Mouse (Mus musculus) MEL (cell line): ENCODE measurements around the gene Senp3. TPM values are rescaled to one million over a fixed set of nuclear protein-coding genes. Genes with fewer than 3 reads are reported as not detected.
"Not testable (repeated sequence)": the region's sequence is repeated elsewhere in the genome, so short reads cannot be mapped to it uniquely, and the experiment has no call there.

ENCODE experiments used
- DNase-seq: peaks from one replicate; pipeline ENCODE4 v3.0.0; 2011; ENCODE audit warnings: low read depth, low spot score
- H3K27ac ChIP-seq: 2 replicates; pipeline ENCODE4 v1.5.1; 2012; ENCODE audit warnings: low read depth, mild to moderate bottlenecking, control low read depth, low read length, moderate library complexity; ENCODE audit not compliant: control insufficient read depth
- H3K27me3 ChIP-seq, 2 experiments: fragments of 150-350 bp in 1 of 2; sonication (generic) in 1 of 2; 2 replicates each; pipeline ENCODE4 v1.6.1; 2012; ENCODE audit warnings: low read length in 2 of 2, mild to moderate bottlenecking in 2 of 2, improper control_type of control experiment in 1 of 2, moderate library complexity in 1 of 2; ENCODE audit not compliant: insufficient read depth in 2 of 2, control insufficient read depth in 1 of 2
- H3K36me3 ChIP-seq, 2 experiments: 2 replicates each; pipeline ENCODE4 v1.6.1; 2012 to 2014; ENCODE audit warnings: low read length in 2 of 2, improper control_type of control experiment in 1 of 2, inconsistent platforms in 1 of 2, mild to moderate bottlenecking in 1 of 2; ENCODE audit not compliant: insufficient read depth in 2 of 2, control insufficient read depth in 1 of 2
- H3K4me1 ChIP-seq, 2 experiments: fragments of 150-350 bp in 1 of 2; sonication (generic) in 1 of 2; 2 replicates each; pipeline ENCODE4 v1.6.1; 2012; ENCODE audit warnings: low read length in 2 of 2, improper control_type of control experiment in 1 of 2, mild to moderate bottlenecking in 1 of 2; ENCODE audit not compliant: insufficient read depth in 2 of 2, control insufficient read depth in 1 of 2
- H3K4me3 ChIP-seq, 2 experiments: fragments of 150-350 bp in 1 of 2; sonication (generic) in 1 of 2; 2 replicates each; pipeline ENCODE4 v1.5.1; 2012; ENCODE audit warnings: low read depth in 2 of 2, low read length in 2 of 2, mild to moderate bottlenecking in 2 of 2, moderate library complexity in 2 of 2, control low read depth in 1 of 2, improper control_type of control experiment in 1 of 2; ENCODE audit not compliant: control insufficient read depth in 1 of 2, insufficient read depth in 1 of 2
- H3K79me2 ChIP-seq: 2 replicates; pipeline ENCODE4 v1.6.1; 2012; ENCODE audit warnings: mild to moderate bottlenecking, low read length, moderate library complexity; ENCODE audit not compliant: control insufficient read depth, poor library complexity, insufficient read depth
- H3K9ac ChIP-seq: 2 replicates; pipeline ENCODE4 v1.6.1; 2012; ENCODE audit warnings: low read depth, mild to moderate bottlenecking, control low read depth, low read length, moderate library complexity; ENCODE audit not compliant: control insufficient read depth, poor library complexity, severe bottlenecking
- H3K9me3 ChIP-seq: fragments of 150-350 bp; sonication (generic); replicated peaks from 2 replicates; pipeline ENCODE4 v1.6.1; 2012; ENCODE audit warnings: mild to moderate bottlenecking, low read length, improper control_type of control experiment, moderate library complexity; ENCODE audit not compliant: insufficient read depth
- BHLHE40 ChIP-seq: IDR thresholded peaks from 2 replicates; pipeline ENCODE4 v1.6.1; 2012; ENCODE audit warnings: low read depth, mild to moderate bottlenecking, inconsistent platforms, low read length, improper control_type of control experiment, borderline replicate concordance
- CTCF ChIP-seq, 3 experiments: IDR thresholded peaks in 2 of 3; conservative IDR thresholded peaks in 1 of 3; 2 replicates each; pipeline ENCODE4 v1.5.1; 2011 to 2012; ENCODE audit warnings: low read length in 3 of 3, low read depth in 2 of 3, mild to moderate bottlenecking in 2 of 3, improper control_type of control experiment in 1 of 3, inconsistent platforms in 1 of 3, mixed read lengths in 1 of 3, moderate library complexity in 1 of 3; ENCODE audit not compliant: control insufficient read depth in 1 of 3, insufficient read depth in 1 of 3, poor library complexity in 1 of 3, severe bottlenecking in 1 of 3
- EP300 ChIP-seq, 2 experiments: IDR thresholded peaks; 2 replicates each; pipeline ENCODE4 v1.6.1; 2011; ENCODE audit warnings: improper control_type of control experiment in 2 of 2, low read length in 2 of 2, low read depth in 1 of 2, mild to moderate bottlenecking in 1 of 2
- HCFC1 ChIP-seq: IDR thresholded peaks from 2 replicates; pipeline ENCODE4 v1.6.1; 2012; ENCODE audit warnings: low read depth, mild to moderate bottlenecking, inconsistent platforms, low read length, improper control_type of control experiment, moderate library complexity
- KAT2A ChIP-seq: conservative IDR thresholded peaks from 2 replicates; pipeline ENCODE4 v1.6.1; 2012; ENCODE audit warnings: low read depth, low read length, improper control_type of control experiment, inconsistent platforms
- MAFK ChIP-seq: IDR thresholded peaks from 2 replicates; pipeline ENCODE4 v1.6.1; 2011; ENCODE audit warnings: low read depth, mild to moderate bottlenecking, low read length, improper control_type of control experiment, borderline replicate concordance
- MAZ ChIP-seq: IDR thresholded peaks from 2 replicates; pipeline ENCODE4 v1.6.1; 2012; ENCODE audit warnings: low read depth, mild to moderate bottlenecking, inconsistent platforms, low read length, improper control_type of control experiment
- RAD21 ChIP-seq: IDR thresholded peaks from 2 replicates; pipeline ENCODE4 v1.6.1; 2011; ENCODE audit warnings: mild to moderate bottlenecking, low read depth, low read length, improper control_type of control experiment
- SIN3A ChIP-seq: IDR thresholded peaks from 2 replicates; pipeline ENCODE4 v1.6.1; 2012; ENCODE audit warnings: low read length, improper control_type of control experiment, inconsistent platforms
- SMC3 ChIP-seq: IDR thresholded peaks from 2 replicates; pipeline ENCODE4 v1.6.1; 2011; ENCODE audit warnings: low read depth, low read length, improper control_type of control experiment
- TCF12 ChIP-seq: IDR thresholded peaks from 2 replicates; pipeline ENCODE4 v1.6.1; 2014; ENCODE audit warnings: low read depth, mild to moderate bottlenecking, inconsistent platforms, low read length, improper control_type of control experiment, moderate library complexity
- ZC3H11A ChIP-seq: IDR thresholded peaks from 2 replicates; pipeline ENCODE4 v1.6.1; 2012; ENCODE audit warnings: low read depth, mild to moderate bottlenecking, inconsistent platforms, low read length, improper control_type of control experiment
- ZNF384 ChIP-seq: IDR thresholded peaks from 2 replicates; pipeline ENCODE4 v1.6.1; 2012; ENCODE audit warnings: low read depth, mild to moderate bottlenecking, inconsistent platforms, low read length, improper control_type of control experiment
- polyA plus RNA-seq, 2 experiments: library from polyadenylated mRNA; stranded (reverse) in 1 of 2; unstranded in 1 of 2; fragments of >175 nt in 1 of 2; fragments of >200 nt in 1 of 2; gene quantifications; 2 replicates each; pipeline versions ENCODE4 v1.2.1 to v1.2.4; 2012; ENCODE audit warnings: low replicate concordance in 2 of 2, low read depth in 1 of 2; ENCODE audit not compliant: insufficient read length in 2 of 2, insufficient read depth in 1 of 2, missing spikeins in 1 of 2
- total RNA-seq: library from RNA; depleted of rRNA; stranded (reverse); fragments of 300-350 nt; gene quantifications from 2 replicates; pipeline ENCODE4 v1.2.3, GENCODE M21; 2012

Gene Senp3
- total and polyA plus RNA-seq, 3 experiments = 147 to 890 (median 171) TPM

DNA sequence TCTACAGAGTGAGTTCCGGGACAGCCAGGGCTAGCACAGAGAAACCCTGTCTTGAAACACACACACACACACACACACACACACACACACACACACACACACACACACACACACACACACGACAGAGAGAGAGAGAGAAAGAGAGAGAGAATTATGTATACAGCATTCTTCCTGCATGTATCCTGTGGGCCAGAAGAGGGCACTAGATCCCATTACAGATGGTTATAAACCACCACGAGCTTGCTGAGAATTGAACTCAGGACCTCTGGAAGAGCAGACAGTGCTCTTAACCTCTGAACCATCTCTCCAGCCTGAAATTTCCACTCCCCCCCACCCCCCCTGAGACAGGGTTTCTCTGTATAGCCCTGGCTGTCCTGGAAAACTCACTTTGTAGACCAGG is 49.5 kb upstream of the Senp3 start:
- peak; percentile 65 for DNase-seq
- TF ChIP-seq SMC3 = peak; percentile 63
- TF ChIP-seq RAD21 = peak; percentile 40
- TF ChIP-seq SIN3A = peak; percentile 3; the same call in 1 of the 2 replicates
- peak; percentile 37 to 56 (median 44); a peak in 5 of 6 replicates for TF ChIP-seq CTCF (IDR thresholded peaks at IDR 0.05 in 2 of 3, conservative IDR thresholded peaks at IDR 0.05 in 1 of 3; ENCODE audit: control insufficient read depth in 1 of 3, insufficient read depth in 1 of 3, low read depth in 2 of 3, low read length in 3 of 3, poor library complexity in 1 of 3, severe bottlenecking in 1 of 3)

DNA sequence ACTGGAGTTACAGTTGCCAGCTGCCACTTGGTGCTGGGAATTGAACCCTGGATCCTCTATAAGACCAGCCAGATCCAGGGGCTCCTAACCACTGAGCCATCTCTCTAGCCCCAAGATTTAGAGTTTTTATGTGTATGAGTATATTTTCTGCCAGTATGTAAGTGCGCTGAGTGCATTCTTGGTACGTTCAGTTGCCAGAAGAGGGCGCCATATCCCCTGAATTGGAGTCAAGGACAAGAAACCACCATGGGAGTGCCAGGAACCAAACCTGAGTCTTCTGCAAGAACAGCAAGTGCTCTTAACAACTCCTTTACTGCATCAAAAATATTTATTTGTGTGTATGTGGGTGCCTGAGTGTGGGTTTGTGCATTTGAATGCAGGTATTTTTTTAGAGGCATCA is 47.2 kb upstream of the Senp3 start:
- no peak overlapping the region for H3K4me3 ChIP-seq
- peaks cover 0 to 2% of the 10 kb centered on the region in 2 experiments; a peak in 2 of 4 replicates for H3K36me3 ChIP-seq
- H3K27me3 ChIP-seq = no peaks in the 10 kb centered on the region
- 0 out of 4 replicates have a peak, but pooled peaks cover 2% of the 10 kb centered on the region in 2 experiments for H3K4me1 ChIP-seq
- no peak for TF ChIP-seq KAT2A
- 0 out of 2 replicates have a peak, but pooled peaks have one; percentile 4 for TF ChIP-seq TCF12
- TF ChIP-seq CTCF (IDR thresholded peaks at IDR 0.05 in 2 of 3, conservative IDR thresholded peaks at IDR 0.05 in 1 of 3; ENCODE audit: control insufficient read depth in 1 of 3, insufficient read depth in 1 of 3, low read depth in 2 of 3, low read length in 3 of 3, poor library complexity in 1 of 3, severe bottlenecking in 1 of 3) = peak; percentile 82 to 97 (median 91)
- peak; percentile 65; the same call in 1 of the 2 replicates for TF ChIP-seq MAZ
- TF ChIP-seq RAD21 = peak; percentile 97
- no peak for TF ChIP-seq EP300 (IDR thresholded peaks at IDR 0.05; ENCODE audit: low read depth in 1 of 2, low read length in 2 of 2)
- TF ChIP-seq ZC3H11A = peak; percentile 95
- peak; percentile 95 for TF ChIP-seq SMC3
- TF ChIP-seq MAFK = no peak
- 0 out of 2 replicates have a peak, but pooled peaks have one; percentile 24 for TF ChIP-seq ZNF384
- TF ChIP-seq HCFC1 = 0 out of 2 replicates have a peak, but pooled peaks have one; percentile 47
- H3K79me2 ChIP-seq = no peaks in the 10 kb centered on the region
- DNase-seq = peak; percentile 97
- H3K27ac ChIP-seq = no peak overlapping the region
- no peaks in the 10 kb centered on the region for H3K9me3 ChIP-seq
- H3K9ac ChIP-seq = no peak overlapping the region

More for the DNA sequence above, 49.5 kb upstream of the Senp3 start:
- H3K4me3 ChIP-seq, H3K4me1 ChIP-seq, H3K27me3 ChIP-seq, H3K9ac ChIP-seq, H3K79me2 ChIP-seq, H3K36me3 ChIP-seq, H3K27ac ChIP-seq, H3K9me3 ChIP-seq: not testable (repeated sequence)

DNA sequence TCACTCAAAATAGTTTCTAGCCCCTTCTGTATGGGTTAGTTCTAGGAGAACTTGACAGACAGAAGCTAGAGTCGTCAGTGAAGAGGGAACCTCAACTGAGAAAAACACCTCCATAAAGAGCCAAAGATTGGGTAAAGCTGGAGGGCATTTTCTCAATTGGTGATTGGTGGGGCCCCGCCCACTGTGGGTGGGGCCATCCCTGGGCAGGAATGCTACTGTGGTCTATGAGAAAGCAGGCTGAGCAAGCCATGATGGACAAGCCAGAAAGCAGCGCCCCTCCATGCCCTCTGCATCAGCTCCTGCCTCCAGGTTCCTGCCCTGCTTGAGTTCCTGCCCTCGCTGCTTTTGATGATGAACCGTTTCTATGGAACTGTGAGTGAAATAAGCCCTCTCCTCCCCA is 44.1 kb upstream of the Senp3 start:
- H3K27me3 ChIP-seq = no peaks in the 10 kb centered on the region
- no peak overlapping the region for H3K4me3 ChIP-seq
- DNase-seq = peak; percentile 73
- TF ChIP-seq EP300 (IDR thresholded peaks at IDR 0.05; ENCODE audit: low read depth in 1 of 2, low read length in 2 of 2) (no peak), BHLHE40 (0 out of 2 replicates have a peak, but pooled peaks have one; percentile 9)
- no peak overlapping the region for H3K9ac ChIP-seq
- peaks cover 0 to 2% of the 10 kb centered on the region in 2 experiments; a peak in 1 of 4 replicates for H3K36me3 ChIP-seq
- H3K27ac ChIP-seq = no peak overlapping the region
- 0 out of 4 replicates have a peak, but pooled peaks cover 2% of the 10 kb centered on the region in 2 experiments for H3K4me1 ChIP-seq
- no peaks in the 10 kb centered on the region for H3K9me3 ChIP-seq
- H3K79me2 ChIP-seq = no peaks in the 10 kb centered on the region
